Mouse (Mus musculus): ENCODE measurements at regions not wholly inside any gene's neighbourhood (a gene's known extent, or its start where the extent isn't known, plus 50 kb on each side); places are given as distances from the start of the nearest gene placed in this dataset.

DNA sequence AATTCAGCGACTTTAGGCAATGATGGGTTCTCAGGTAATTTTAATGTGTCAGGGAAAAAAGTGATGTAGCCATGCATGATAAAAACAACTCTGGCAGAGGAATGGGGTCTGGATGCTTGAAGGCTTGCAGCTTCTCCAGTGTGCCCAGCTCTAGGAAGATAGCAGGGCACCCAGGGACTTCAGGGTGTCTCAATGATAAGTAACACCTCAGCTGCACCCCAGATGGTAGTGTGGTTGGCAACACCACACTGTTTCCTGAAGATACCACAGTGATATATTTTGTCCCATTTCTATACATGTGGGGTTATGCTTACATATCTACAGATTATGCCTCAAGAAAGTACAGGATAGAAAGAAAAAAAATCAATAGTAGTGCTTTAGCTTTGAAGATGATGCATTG, 1516.9 kb downstream of the 4930444P10Rik start:
- ATAC-seq (ENCODE audit: insufficient number of reproducible peaks, insufficient read depth, low FRiP score, low read depth), result no peak
- 95% methylated on average over 1 of the region's 1 CpGs for WGBS
- Histone ChIP-seq H3K36me3 (ENCODE audit: control insufficient read depth, insufficient read depth, low read length) (no peaks in the 10 kb centered on the region), H3K4me3 (ENCODE audit: low read depth, low read length) (no peak overlapping the region), H3K9me3 (ENCODE audit: control insufficient read depth, low read depth, low read length) (no peaks in the 10 kb centered on the region), H3K4me1 (ENCODE audit: control insufficient read depth, insufficient read depth, low read length) (no peaks in the 10 kb centered on the region), H3K9ac (replicated peaks; ENCODE audit: low read depth, low read length) (no peak overlapping the region), H3K27ac (ENCODE audit: low read length) (no peak overlapping the region), H3K27me3 (ENCODE audit: control insufficient read depth, insufficient read depth, low read length) (no peaks in the 10 kb centered on the region), H3K4me2 (replicated peaks; ENCODE audit: low read depth, low read length) (no peak overlapping the region)

DNA sequence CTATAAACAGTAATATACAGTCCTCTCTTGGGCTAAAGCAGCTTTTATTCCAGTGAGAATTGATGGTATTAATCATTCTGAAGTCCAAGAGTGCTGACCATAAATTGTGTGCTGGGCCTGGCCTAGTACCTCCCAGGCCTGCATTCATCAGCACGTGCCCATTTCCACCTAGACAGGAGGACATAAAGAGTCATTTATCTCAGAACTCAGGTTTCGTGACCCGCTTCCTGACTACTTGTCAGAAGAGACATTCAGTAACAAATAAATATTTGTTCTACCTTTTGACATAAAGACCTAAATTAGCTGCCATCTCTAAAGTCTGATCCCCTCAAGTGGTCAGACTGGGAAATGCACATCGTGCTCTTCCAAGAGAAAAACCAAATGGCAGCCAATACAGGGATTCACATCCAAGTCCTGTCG, 1522.6 kb downstream of the 4930444P10Rik start:
- Histone ChIP-seq H3K4me1 (ENCODE audit: control insufficient read depth, insufficient read depth, low read length) (no peaks in the 10 kb centered on the region), H3K4me3 (ENCODE audit: low read depth, low read length) (no peak overlapping the region), H3K27me3 (ENCODE audit: control insufficient read depth, insufficient read depth, low read length) (no peaks in the 10 kb centered on the region), H3K9me3 (ENCODE audit: control insufficient read depth, low read depth, low read length) (no peaks in the 10 kb centered on the region), H3K9ac (replicated peaks; ENCODE audit: low read depth, low read length) (no peak overlapping the region), H3K36me3 (ENCODE audit: control insufficient read depth, insufficient read depth, low read length) (no peaks in the 10 kb centered on the region), H3K27ac (ENCODE audit: low read length) (no peak overlapping the region), H3K4me2 (replicated peaks; ENCODE audit: low read depth, low read length) (no peak overlapping the region)
- ATAC-seq (ENCODE audit: insufficient number of reproducible peaks, insufficient read depth, low FRiP score, low read depth), result peak; percentile 58; the same call in 1 of the 2 replicates
- WGBS, result 9% methylated on average over 5 of the region's 5 CpGs

DNA sequence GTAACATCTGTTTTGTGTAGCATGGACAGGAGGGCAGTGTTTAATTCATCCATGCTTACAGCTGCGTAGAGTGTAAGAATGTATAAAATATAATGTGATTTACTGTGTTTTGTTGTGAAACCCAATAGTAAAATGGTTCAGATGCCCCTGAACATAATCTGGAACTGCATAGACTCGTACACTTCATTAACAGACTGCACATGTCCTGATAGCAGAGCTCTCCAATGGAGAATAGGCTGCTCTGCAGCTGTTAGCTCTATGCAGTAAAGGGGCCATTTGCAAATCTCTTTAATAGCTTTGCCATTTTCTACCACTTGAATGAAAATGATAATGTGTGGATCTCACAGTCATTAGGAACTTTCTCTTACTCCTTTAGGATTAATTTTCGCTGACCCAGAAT, 1523.0 kb downstream of the 4930444P10Rik start:
- ATAC-seq (ENCODE audit: insufficient number of reproducible peaks, insufficient read depth, low FRiP score, low read depth), result peak; percentile 49; the same call in 1 of the 2 replicates
- WGBS, result 23% methylated on average over 3 of the region's 3 CpGs
- Histone ChIP-seq H3K27ac (ENCODE audit: low read length) (no peak overlapping the region), H3K4me3 (ENCODE audit: low read depth, low read length) (no peak overlapping the region), H3K27me3 (ENCODE audit: control insufficient read depth, insufficient read depth, low read length) (no peaks in the 10 kb centered on the region), H3K9me3 (ENCODE audit: control insufficient read depth, low read depth, low read length) (no peaks in the 10 kb centered on the region), H3K4me2 (replicated peaks; ENCODE audit: low read depth, low read length) (no peak overlapping the region), H3K9ac (replicated peaks; ENCODE audit: low read depth, low read length) (no peak overlapping the region), H3K36me3 (ENCODE audit: control insufficient read depth, insufficient read depth, low read length) (no peaks in the 10 kb centered on the region), H3K4me1 (ENCODE audit: control insufficient read depth, insufficient read depth, low read length) (no peaks in the 10 kb centered on the region)

DNA sequence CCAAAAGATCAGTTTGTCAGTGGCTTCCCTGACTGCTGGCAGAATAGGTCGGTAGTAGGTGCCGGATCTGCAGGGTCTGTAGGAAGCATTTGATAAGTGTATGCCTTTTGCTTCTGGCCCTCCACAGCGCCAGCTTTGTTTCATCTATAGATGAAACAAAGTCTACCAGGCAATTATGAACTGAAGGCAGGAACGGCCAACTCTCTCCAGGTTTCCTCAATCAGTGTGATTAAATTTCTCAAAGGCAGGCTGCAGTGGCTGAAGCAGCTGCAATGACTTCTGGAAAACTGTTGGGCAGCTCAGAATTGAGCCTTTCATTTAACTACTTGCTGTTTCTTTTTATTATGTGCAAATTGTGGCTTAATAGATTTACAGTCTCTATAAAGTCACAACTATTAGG, 1526.1 kb downstream of the 4930444P10Rik start:
- H3K36me3 ChIP-seq (ENCODE audit: control insufficient read depth, insufficient read depth, low read length), result no peaks in the 10 kb centered on the region
- H3K9me3 ChIP-seq (ENCODE audit: control insufficient read depth, low read depth, low read length), result no peaks in the 10 kb centered on the region
- WGBS, result 64% methylated on average over 4 of the region's 4 CpGs
- no peaks in the 10 kb centered on the region for H3K4me1 ChIP-seq (ENCODE audit: control insufficient read depth, insufficient read depth, low read length)
- H3K4me2 ChIP-seq (replicated peaks; ENCODE audit: low read depth, low read length), result no peak overlapping the region
- H3K4me3 ChIP-seq (ENCODE audit: low read depth, low read length), result no peak overlapping the region
- no peak overlapping the region for H3K27ac ChIP-seq (ENCODE audit: low read length)
- no peak overlapping the region for H3K9ac ChIP-seq (replicated peaks; ENCODE audit: low read depth, low read length)
- ATAC-seq (ENCODE audit: insufficient number of reproducible peaks, insufficient read depth, low FRiP score, low read depth), result no peak
- H3K27me3 ChIP-seq (ENCODE audit: control insufficient read depth, insufficient read depth, low read length), result no peaks in the 10 kb centered on the region; the same call in 1 of the 2 replicates

DNA sequence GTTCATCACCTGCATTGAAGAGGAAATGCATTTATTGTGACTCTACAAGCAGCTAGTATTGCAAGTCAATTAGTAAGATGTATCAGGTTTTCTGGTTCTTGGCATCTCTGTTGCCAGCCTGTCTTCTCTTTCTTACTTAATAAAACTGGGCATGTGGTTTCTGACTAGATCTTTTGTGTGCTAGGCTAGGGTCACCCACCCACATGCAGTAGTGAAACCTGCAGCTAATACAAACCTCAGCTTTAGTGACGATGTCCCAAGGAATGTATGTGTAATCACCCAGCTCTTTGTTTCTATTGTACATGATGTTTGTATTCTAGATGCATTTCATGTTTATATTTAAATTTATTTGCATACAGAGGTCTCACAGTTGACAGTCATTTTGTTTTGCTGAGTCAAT, 1526.7 kb downstream of the 4930444P10Rik start:
- H3K4me2 ChIP-seq (replicated peaks; ENCODE audit: low read depth, low read length), result no peak overlapping the region
- WGBS, result 88% methylated on average over 1 of the region's 1 CpGs
- no peak overlapping the region for H3K9ac ChIP-seq (replicated peaks; ENCODE audit: low read depth, low read length)
- no peaks in the 10 kb centered on the region; the same call in 1 of the 2 replicates for H3K27me3 ChIP-seq (ENCODE audit: control insufficient read depth, insufficient read depth, low read length)
- ATAC-seq (ENCODE audit: insufficient number of reproducible peaks, insufficient read depth, low FRiP score, low read depth), result no peak
- no peaks in the 10 kb centered on the region for H3K4me1 ChIP-seq (ENCODE audit: control insufficient read depth, insufficient read depth, low read length)
- H3K9me3 ChIP-seq (ENCODE audit: control insufficient read depth, low read depth, low read length), result no peaks in the 10 kb centered on the region
- no peaks in the 10 kb centered on the region for H3K36me3 ChIP-seq (ENCODE audit: control insufficient read depth, insufficient read depth, low read length)
- H3K27ac ChIP-seq (ENCODE audit: low read length), result no peak overlapping the region
- no peak overlapping the region for H3K4me3 ChIP-seq (ENCODE audit: low read depth, low read length)

All from stomach, embryonic 14.5 days (tissue).